Mouse (Mus musculus): ENCODE measurements around the gene Cdk1.
A peak's percentile ranks its signal among the peaks of the same experiment; 100 is the strongest.
"Not testable (repeated sequence)": the region's sequence is repeated elsewhere in the genome, so short reads cannot be mapped to it uniquely, and the experiment has no call there.

Gene Cdk1

DNA sequence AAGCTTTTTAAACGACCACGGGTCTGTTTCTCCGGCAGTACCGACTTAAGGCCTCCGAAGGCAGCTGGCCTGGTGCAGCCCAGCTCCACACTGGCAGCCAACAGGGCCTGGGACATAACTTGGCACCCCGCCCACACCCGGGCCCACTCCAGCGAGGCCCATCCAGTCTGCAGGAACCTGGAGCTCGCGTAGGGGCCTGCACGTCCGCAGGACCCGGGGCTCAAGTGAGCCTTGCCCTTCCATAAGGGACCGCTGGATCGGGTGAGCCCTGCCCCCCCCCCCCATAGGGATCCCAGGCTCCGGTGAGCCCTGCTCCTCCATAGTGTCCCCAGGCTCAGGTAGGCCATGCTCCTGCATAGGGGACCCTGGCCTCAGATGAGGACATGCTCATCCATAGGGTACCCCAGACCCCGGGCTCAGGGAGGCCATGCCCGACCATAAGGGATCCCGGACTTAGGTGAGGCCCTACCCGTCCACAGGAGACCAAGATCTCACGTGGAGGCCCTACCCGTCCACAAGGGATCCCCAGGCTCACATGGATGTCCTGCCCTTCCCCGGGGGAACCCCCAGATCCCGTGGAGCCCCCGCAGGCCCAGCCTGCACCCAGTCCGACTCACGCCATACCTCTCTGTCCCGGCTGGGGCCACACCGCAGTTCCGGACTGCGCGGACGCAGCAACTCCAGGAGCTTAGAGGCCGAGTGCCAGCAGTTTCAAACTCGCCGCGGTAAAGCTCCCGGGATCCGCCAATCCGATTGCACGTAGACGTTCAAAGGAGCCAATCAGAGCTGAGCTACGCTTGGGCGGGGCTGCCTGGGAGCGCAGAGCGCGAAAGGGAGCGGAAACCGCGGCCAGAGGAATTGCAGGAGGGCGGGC, at the start of gene Cdk1:
TSS of gene Cdk1 (minus strand) at position 727 of the 874 bp plus-strand sequence.
- DNase-seq, result peak; percentile 98

GRCm38 (mm10) chr10:69399814-69400385, 47.2 kb upstream of the Cdk1 start:
- peak; percentile 7 for DNase-seq

DNA sequence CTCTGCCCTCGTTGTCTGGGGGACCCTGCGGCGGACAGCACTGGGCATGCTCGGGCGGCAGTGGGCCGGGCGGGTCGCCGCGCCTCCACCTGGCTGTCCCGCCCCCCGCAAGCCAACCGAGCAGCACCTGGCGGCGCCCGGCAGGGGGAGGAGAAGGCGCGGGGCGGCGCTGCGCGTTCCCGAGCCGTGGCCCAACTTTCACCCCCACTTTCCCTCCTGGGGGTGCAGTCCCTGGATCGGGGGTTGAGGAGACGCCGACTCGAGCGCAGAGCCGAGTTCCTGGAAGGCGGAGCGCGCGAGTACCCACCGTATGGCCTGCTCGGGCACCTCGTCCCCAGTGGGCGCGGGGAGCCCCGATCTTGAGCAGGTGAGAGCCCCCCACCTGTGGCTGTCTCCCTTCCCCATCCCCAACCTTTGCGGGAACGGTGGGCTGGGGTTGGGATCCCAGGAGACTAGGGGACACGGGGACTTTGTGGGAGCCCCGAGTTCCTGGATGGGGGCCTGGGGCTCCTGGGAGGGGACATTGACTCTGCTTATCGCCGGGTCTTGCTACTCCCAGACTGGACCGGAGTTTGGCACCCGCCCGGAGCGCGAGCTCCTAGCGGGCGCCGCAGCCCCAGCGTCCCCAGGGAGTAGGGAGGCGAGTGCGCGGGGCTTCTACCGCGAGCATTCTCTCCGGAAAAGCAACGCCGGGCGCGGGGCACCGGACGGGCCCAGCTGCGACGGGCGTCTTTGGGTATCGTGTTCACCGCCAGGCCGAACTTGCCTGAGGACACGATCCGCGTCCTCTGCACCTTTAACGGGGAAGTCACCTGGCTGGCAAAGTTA, 46.2 kb upstream of the Cdk1 start, which contains the start of gene Ank3:
TSS of gene Ank3 (plus strand) at position 11 of the 828 bp plus-strand sequence.
- peak; percentile 49 for DNase-seq

DNA sequence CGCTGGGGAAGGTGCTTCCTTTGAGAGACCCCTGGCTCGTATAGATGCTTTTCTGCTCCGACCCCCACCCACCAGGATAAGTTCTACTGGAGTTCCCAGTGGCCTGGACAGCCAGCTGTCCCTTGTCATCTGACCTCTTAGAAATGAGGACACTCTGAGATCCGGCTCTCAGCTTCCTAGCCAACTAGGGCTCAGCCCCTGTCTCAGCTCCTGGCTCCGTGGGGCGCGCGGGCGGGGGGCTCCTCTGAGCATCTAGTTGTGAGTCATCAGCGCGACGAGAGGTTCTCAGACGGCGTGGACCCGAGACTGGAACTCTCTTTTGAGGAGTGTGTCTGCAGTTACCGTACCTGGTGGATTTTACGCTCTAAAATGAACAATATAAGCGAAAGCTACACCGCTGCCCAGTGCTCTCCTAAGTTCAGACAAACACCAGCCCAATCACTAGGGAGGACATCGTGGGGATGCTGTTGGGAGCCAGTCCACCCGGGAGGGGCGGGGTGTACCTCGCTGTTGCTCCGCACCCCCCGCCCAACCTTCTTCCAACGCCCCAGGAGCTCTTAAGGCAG, 45.5 kb upstream of the Cdk1 start:
- peak; percentile 26 for DNase-seq

- no peak for DNase-seq
Observed at GRCm38 (mm10) chr10:69389511-69389910, 36.8 kb upstream of the Cdk1 start.

GRCm38 (mm10) chr10:69386767-69387166, 34.0 kb upstream of the Cdk1 start:
- no peak for DNase-seq

DNA sequence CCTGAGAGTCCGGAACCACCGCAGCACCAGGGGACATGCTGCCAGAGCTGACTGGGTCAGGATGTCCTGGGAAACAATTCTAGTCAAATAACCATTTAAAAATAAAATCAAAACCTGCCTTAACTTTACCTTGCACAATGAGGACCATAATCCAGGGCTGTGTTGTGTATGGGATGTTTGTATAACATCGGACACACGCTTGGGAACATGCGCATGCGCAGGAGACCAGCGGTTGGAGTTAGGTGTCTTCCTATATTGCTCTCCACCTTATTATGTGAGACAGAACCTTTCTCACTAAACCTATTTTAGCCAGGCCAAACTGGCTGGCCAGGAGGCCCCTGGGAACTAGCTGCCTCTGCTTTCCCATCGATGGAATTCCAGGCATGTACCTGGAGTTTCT, 32.4 kb upstream of the Cdk1 start:
- DNase-seq, result no peak

DNA sequence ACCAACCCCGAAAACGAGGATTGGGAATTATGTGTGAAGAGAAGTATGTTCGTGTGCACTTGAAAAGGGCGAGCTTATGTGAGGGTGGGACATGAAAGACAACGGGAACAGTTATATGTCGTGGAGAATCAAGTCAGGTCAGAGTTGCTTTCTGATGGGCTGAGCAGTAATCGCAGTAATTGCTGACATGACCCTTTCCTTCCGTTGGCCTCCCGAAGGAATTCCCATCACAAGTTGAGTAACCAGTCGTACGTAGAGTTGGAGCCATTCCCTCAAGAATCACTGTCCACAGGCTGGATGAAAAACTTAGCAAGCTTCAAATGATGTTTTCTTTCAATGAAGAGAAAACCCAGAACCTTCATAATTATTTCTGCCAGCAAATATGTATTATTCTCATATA, 31.9 kb upstream of the Cdk1 start:
- DNase-seq, result no peak

- no peak for DNase-seq
Observed at GRCm38 (mm10) chr10:69383186-69383585, 30.4 kb upstream of the Cdk1 start.

GRCm38 (mm10) chr10:69375154-69375553, 22.4 kb upstream of the Cdk1 start:
- DNase-seq, result peak; percentile 12

GRCm38 (mm10) chr10:69373796-69374550, 21.2 kb upstream of the Cdk1 start:
- no peak for DNase-seq

- DNase-seq, result no peak
Observed at GRCm38 (mm10) chr10:69372061-69372460, 19.3 kb upstream of the Cdk1 start.

DNA sequence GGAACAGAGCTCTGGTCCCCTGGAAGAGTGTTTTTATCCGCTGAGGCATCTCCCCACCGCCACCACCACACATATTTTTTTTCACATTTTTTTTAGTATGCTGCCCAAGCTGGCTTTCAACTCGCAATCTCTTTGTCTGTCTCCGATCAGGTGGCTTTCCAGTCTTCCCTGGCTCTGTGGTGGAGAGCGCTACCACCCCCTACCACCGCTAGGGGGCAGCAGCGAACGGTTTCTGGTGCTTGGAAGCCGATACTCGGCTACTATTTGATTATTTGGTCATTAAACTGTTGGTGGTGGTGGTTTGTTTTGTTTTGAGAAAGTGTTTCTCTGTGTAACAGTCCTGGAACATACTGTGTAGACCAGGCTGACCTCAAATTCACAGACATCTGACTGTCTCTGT, 18.7 kb upstream of the Cdk1 start:
- peak; percentile 34 for DNase-seq

- DNase-seq, result no peak
Observed at GRCm38 (mm10) chr10:69369321-69369720, 16.6 kb upstream of the Cdk1 start.

DNA sequence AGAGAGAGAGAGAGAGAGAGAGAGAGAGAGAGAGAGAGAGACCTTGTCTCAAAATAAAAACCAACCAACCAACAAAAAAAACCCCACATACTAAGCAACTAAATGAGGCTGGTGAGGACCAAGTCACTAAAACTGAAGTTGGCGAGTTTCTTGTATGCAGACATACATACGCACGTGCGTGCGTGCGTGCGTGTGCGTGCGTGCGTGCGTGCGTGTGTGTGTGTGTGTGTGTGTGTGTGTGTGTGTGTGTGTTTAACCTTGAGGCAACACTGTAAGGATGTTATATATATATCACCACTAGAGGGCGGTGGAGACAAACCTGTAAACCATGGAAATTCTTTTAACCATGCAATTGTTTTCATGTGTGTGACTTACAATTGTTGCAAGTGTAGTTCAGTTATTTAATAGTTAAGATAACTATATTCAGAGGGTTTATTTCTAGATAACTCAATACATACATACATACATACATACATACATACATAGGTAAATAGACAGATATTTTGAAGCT, 14.2 kb upstream of the Cdk1 start:
- DNase-seq, result peak; percentile 16

- no peak for DNase-seq
Observed at GRCm38 (mm10) chr10:69366208-69366607, 13.5 kb upstream of the Cdk1 start.

DNA sequence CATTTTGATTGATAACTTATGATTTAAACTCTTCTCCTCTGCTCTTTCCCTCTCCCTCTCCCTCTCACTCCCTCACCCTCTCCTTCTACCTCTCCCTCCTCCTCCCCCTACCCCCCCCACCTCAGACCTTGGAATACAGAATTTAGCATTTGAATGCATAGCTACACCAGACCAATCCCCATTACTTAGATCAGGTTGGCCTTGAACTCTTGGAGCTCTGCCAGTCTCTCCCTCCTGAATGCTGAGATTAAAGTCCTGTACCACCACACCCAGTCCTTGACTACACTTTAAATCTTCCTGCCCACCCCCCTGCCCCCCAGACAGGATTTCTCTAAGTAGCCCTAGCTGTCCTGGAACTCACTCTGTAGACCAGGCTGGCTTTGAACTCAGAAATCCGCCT, 6.9 kb upstream of the Cdk1 start:
- DNase-seq, result no peak

DNA sequence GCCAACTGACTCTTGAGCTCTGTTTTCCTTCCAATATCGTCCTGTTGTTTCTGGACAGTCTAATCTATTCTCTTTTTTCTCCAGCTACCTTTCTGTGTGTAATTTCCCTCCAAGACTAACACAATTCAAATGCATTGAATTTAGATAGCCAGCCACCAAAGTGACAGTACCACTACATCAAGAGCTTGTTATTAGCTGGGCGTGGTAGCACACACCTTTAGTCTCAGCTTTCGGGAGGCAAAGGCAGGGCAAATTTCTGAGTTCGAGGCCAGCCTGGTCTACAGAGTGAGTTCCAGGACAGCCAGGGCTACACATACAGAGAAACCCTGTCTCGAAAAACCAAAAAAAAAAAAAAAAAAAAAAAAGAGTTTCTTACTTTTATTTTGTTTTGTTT, 345 bp upstream of the Cdk1 start:
- not testable (repeated sequence) for DNase-seq

DNA sequence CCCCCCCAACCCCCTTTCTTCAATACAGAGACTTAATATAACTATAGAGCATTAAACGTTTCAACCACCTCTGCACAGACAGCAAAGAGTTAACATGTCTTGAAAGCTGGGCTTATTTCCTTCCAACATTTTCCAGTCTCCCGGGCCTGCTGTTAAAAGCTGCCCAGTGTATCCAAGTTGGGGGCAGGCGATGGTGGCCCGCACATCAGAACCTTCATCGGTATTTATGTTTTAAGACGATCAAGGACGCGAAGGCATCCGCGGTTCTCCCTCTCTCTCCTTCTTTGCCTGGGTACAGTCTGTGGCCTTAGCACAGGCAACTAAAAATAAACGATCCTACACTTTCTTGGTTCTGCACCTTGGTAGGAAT, 911 bp downstream of the Cdk1 start:
- DNase-seq, result no peak

DNA sequence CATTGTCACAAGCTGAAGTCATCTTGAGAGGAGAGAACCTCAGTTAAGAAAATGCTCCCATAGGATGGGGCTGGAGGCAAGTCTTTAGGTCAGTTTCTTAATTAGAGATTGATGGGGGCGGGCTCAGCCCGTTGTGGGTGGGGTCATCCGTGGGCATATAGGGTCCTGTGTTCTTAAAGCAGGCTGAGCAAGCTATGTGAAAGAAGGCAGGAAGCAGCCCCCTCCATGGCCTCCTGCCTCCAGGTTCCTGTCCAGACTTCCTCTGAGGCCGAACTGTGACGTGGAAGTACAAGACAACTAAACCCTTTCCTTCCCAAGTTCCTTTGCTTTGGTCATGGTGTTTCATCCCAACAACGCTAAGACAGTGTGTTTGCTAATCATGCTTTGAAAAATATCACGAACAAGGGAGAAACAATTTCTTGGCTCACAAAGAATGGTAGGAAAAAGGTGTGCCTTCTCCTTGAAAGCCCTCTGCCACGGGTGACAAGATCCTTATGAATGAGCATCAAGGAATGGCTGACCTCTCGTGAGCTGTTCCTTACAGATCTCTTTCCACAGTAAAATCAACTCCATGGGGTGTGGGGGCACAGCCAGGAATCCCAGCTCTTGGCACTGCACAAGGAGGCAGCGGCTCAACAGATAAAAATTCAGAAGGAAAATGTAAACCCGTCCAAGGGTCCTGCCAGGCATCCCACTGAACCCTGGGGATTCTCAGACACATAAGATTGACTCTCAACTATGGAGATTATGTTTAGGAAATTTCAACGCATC, 1.5 kb downstream of the Cdk1 start:
- peak; percentile 49 for DNase-seq

DNA sequence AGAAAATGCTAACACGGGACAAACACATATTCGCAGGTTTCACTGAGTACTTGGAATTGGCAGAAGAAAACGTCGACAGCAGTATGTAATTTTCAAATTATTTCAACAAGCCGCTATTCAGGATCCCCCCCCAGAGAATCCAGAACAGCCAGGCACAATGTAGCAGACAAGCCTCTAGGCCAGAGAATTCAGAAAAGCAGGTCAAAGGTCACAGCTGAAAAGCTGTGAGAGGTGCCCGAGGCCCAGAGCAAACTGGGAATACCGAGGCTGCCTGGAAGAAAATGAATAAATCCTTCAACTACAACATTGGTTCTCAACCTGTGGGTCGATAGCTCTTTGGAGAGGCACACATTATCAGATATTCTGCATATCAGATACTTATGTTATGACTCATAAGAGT, 4.5 kb downstream of the Cdk1 start:
- DNase-seq, result no peak
